Mouse (Mus musculus) liver, postnatal 0 days (tissue): ENCODE measurements around the gene Crym.

Source experiments
- CTCF ChIP-seq: sonication (generic); IDR thresholded peaks from 2 replicates; pipeline ENCODE4 v1.5.1; 2016; ENCODE audit warnings: antibody characterized with exemption, low read depth
- EP300 ChIP-seq: IDR thresholded peaks from 2 replicates; pipeline ENCODE4 v1.6.1; 2016; ENCODE audit warnings: antibody characterized with exemption, low read depth, mild to moderate bottlenecking

DNA sequence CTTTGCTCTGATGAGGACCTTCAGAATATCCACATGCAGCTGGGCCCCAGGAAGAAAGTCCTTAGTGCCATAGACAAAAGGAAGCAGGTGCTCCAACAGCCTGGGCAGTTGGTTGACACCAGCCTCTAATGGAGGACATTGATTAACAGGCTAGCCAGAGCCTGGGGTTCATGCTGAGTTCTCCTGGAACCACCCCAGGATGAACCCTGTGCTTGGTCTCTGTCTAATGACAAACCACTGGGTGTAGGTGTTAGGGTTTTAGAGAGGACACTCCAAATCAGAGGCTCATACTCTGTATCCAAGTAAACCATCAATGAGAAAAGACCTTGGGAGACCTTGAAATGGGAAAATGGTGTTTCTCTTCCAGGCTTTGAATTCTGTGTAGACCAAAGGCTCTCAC, 19.0 kb downstream of the Crym start:
- no peak for TF ChIP-seq EP300
- TF ChIP-seq CTCF: no peak
